Mouse (Mus musculus) forebrain, embryonic 14.5 days (tissue): ENCODE results near the gene 1700056E22Rik. TPM values are rescaled to one million over a fixed set of nuclear protein-coding genes. Genes with fewer than 3 reads are reported as not detected.

Experiments used
- ATAC-seq: fragments of 200-750 bp; cut with Nextera tagmentation; 2 replicates; pipeline ENCODE4 v1.8.0; 2017; ENCODE audit warnings: mild to moderate bottlenecking, moderate library complexity
- DNase-seq: peaks from one replicate; pipeline ENCODE4 v3.0.0-alpha.2; 2015; ENCODE audit warnings: low spot score
- H3K27ac ChIP-seq: fragments of 300-500 bp; sonication (generic); 2 replicates; pipeline ENCODE4 v1.5.1; 2014; ENCODE audit warnings: low read depth, mild to moderate bottlenecking, control low read depth, low read length, moderate library complexity
- H3K27me3 ChIP-seq: fragments of 300-500 bp; sonication (generic); replicated peaks from 2 replicates; pipeline ENCODE4 v1.6.1; 2014; ENCODE audit warnings: low read length, control low read depth, mixed read lengths; ENCODE audit not compliant: control insufficient read depth, insufficient read depth
- H3K36me3 ChIP-seq: fragments of 300-500 bp; sonication (generic); 2 replicates; pipeline ENCODE4 v1.6.1; 2014; ENCODE audit warnings: low read length, control low read depth; ENCODE audit not compliant: control insufficient read depth, insufficient read depth
- H3K4me1 ChIP-seq: fragments of 300-500 bp; sonication (generic); 2 replicates; pipeline ENCODE4 v1.6.1; 2014; ENCODE audit warnings: antibody characterized with exemption, low read length, control low read depth; ENCODE audit not compliant: control insufficient read depth, insufficient read depth
- H3K4me2 ChIP-seq: fragments of 300-500 bp; sonication (generic); 2 replicates; pipeline ENCODE4 v1.6.1; 2014; ENCODE audit warnings: mild to moderate bottlenecking, control low read depth, low read length
- H3K4me3 ChIP-seq: fragments of 300-500 bp; sonication (generic); 2 replicates; pipeline ENCODE4 v1.5.1; 2014; ENCODE audit warnings: low read depth, low read length, control low read depth
- H3K9ac ChIP-seq: fragments of 300-500 bp; sonication (generic); 2 replicates; pipeline ENCODE4 v1.6.1; 2014; ENCODE audit warnings: mild to moderate bottlenecking, low read length, control low read depth, moderate library complexity
- H3K9me3 ChIP-seq: fragments of 300-500 bp; sonication (generic); replicated peaks from 2 replicates; pipeline ENCODE4 v1.6.1; 2016; ENCODE audit warnings: low read length, control low read depth, mixed read lengths; ENCODE audit not compliant: control insufficient read depth
- WGBS: fragments of 180-500 bp; shearing (Covaris S2); extraction: QIAGEN DNeasy Blood & Tissue Kit; methylation state at CpG from one replicate; pipeline ENCODE4 v1.1.7; 2014; 5-methylcytosine and 5-hydroxymethylcytosine counted together
- polyA plus RNA-seq: library from polyadenylated mRNA; unstranded; fragments of >200 nt; fragmentation: Nextera tagmentation; extraction: Ambion mirVana; gene quantifications from 2 replicates; pipeline ENCODE4 v1.2.1, GENCODE M21; 2014

The 1700056E22Rik gene
- polyA plus RNA-seq, 1 experiment from 2014 or later, result 0.72 TPM

DNA sequence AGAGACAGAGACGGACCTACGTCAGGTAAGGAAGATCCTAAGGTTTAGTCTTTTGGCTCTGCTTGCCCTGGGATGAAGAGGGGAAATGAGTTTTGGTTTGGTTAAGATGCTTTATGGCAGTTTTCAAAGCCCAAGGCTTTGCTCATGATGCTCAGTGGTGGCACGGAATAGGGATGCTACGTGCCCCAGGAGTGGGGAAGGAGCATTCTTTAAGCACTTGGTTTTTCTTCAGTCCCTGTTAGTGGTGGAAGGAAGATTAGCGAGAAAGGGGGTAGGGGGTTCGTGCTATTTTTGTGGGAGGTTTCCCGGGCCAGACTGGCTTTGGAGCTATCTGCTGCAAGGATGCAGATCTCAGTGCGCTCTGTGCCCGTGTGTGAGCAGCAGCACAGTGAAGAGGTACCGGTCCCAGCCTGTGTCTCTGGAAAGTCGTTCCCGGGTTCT, 660 bp upstream of the 1700056E22Rik start:
- Histone ChIP-seq H3K27ac (peak overlapping the region; percentile 56; the same call in 1 of the 2 replicates), H3K36me3 (0 out of 2 replicates have a peak, but pooled peaks cover 7% of the 10 kb centered on the region), H3K9me3 (no peaks in the 10 kb centered on the region), H3K4me1 (peaks cover 21% of the 10 kb centered on the region), H3K27me3 (no peaks in the 10 kb centered on the region), H3K4me2 (peak overlapping the region; percentile 69), H3K4me3 (peak overlapping the region; percentile 67), H3K9ac (peak overlapping the region; percentile 66)
- DNase-seq (peak; percentile 69), ATAC-seq (no peak; the same call in 1 of the 2 replicates)
- 1% methylated on average over 12 of the region's 12 CpGs for WGBS

GRCm38 (mm10) chr1:184033390-184034010, 601 bp downstream of the 1700056E22Rik start:
- Histone ChIP-seq H3K9me3 (no peaks in the 10 kb centered on the region), H3K9ac (peak overlapping the region; percentile 83), H3K4me2 (peak overlapping the region; percentile 87), H3K27me3 (no peaks in the 10 kb centered on the region), H3K4me3 (peak overlapping the region; percentile 67), H3K4me1 (peaks cover 21% of the 10 kb centered on the region), H3K36me3 (0 out of 2 replicates have a peak, but pooled peaks cover 7% of the 10 kb centered on the region), H3K27ac (peak overlapping the region; percentile 90)
- DNase-seq (peak; percentile 67), ATAC-seq (peak; percentile 68)
- under 1% methylated on average over 63 of the region's 63 CpGs for WGBS

DNA sequence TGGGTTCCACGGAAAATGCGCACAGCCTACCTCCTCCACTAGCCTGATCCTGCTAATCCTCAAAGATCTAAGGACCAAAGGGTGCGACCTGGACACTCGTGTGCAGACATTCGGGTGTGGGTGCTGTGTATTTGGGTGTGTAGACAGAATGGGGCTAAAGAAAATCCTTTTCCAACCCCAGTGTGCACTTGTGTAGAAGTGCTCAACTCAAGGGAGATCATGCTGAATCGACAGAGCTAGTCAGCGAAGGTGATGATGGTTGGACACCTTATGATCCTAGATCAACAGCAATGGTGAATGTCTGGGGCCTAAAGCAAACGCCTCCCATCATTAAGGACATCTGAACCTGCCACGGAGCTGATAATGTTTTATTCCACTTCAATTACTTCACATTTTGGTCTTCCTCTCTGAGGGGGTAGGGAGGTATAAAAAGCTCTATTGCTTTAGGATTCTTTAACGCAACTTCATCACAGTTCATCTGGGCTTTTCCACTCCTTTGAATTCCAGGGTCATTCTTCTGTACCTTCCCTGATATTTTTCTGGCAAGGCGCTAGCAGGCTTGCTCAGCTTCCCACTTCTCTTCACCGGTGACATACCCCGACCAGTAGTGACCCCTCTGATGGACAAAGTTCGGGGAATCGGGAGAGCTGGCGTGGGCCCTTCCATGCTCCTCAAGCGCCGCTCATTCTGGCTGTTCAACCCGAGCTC, 1.3 kb downstream of the 1700056E22Rik start:
- ATAC-seq, result no peak
- Histone ChIP-seq H3K9ac (peak overlapping the region; percentile 83), H3K27ac (peak overlapping the region; percentile 90), H3K9me3 (no peaks in the 10 kb centered on the region), H3K4me2 (peak overlapping the region; percentile 87), H3K4me1 (peaks cover 21% of the 10 kb centered on the region), H3K4me3 (peak overlapping the region; percentile 67), H3K27me3 (no peaks in the 10 kb centered on the region), H3K36me3 (0 out of 2 replicates have a peak, but pooled peaks cover 7% of the 10 kb centered on the region)
- WGBS, result 20% methylated on average over 19 of the region's 19 CpGs
- DNase-seq, result peak; percentile 16

DNA sequence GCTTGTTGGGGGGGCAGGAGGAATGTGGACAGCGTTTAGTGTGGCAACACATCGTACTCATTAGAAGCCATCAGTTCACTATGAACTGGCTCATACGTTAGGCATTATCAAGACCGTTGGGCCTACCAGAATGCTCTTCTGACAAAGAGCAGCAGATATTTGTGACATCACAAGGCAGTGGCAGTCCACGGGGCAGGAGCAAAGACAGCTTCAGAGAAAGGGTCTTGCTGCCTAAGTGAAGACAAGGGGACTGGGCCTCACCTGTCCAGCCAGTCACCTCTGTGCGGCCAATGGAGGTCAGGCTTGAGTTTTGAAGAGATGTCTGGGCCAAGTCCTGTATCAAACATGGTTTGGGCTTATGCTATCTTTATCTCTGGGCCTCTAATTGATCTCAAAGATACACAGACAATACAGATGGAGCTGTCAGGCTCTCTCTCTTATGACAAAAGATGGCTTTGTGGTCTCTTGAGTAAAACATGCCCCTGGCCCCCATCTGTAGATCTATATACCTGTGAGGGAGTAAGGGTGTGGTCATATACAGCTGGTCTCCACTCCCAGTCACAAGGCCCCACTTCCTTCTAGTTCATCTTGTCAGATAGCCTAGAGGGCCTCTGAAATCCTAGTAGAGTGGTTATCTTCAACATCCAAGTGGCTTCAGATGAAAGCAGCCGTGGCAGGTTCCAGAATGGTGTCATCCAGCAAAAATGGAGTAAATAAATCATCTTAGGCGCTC, 3.9 kb downstream of the 1700056E22Rik start:
- Histone ChIP-seq H3K9ac (no peak overlapping the region), H3K4me2 (no peak overlapping the region), H3K36me3 (no peaks in the 10 kb centered on the region), H3K4me3 (no peak overlapping the region), H3K27ac (no peak overlapping the region), H3K4me1 (peaks cover 9% of the 10 kb centered on the region), H3K27me3 (no peaks in the 10 kb centered on the region), H3K9me3 (no peaks in the 10 kb centered on the region)
- no peak for DNase-seq
- ATAC-seq, result no peak
- 91% methylated on average over 8 of the region's 8 CpGs for WGBS

- H3K27me3 ChIP-seq, result no peaks in the 10 kb centered on the region
- no peak overlapping the region for H3K9ac ChIP-seq
- 91% methylated on average over 3 of the region's 3 CpGs for WGBS
- ATAC-seq (no peak), DNase-seq (no peak)
- H3K27ac ChIP-seq, result no peak overlapping the region
- no peak overlapping the region for H3K4me2 ChIP-seq
- no peaks in the 10 kb centered on the region for H3K36me3 ChIP-seq
- no peaks in the 10 kb centered on the region for H3K4me1 ChIP-seq
- no peak overlapping the region for H3K4me3 ChIP-seq
- no peaks in the 10 kb centered on the region for H3K9me3 ChIP-seq
Measured at GRCm38 (mm10) chr1:184027039-184027438, 7.1 kb downstream of the 1700056E22Rik start.

DNA sequence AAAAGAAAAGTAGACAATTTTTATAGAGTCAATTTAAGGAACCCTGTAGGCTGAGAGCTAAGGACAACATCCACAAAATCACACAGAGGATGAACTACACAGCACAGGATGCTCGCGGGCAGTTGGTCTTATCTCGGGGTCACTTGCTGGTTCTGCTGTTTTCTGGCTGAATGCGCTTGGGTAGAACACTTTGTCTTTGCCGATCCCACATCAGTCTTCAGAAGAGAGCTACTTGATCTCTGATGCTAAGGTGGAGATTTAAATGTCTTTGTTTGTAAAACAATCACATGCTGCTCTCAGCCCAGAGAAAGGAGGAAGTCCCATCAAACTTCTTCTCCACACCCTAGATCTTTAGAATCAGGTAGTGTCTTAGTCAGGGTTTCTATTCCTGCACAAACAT, 9.0 kb downstream of the 1700056E22Rik start:
- Histone ChIP-seq H3K4me1 (no peaks in the 10 kb centered on the region), H3K27me3 (no peaks in the 10 kb centered on the region), H3K4me2 (no peak overlapping the region), H3K9me3 (no peaks in the 10 kb centered on the region), H3K4me3 (no peak overlapping the region), H3K36me3 (no peaks in the 10 kb centered on the region), H3K9ac (no peak overlapping the region), H3K27ac (no peak overlapping the region)
- no peak for DNase-seq
- ATAC-seq, result no peak
- WGBS, result 96% methylated on average over 5 of the region's 5 CpGs

- DNase-seq (no peak), ATAC-seq (no peak)
- WGBS, result 88% methylated on average over 2 of the region's 2 CpGs
Measured at GRCm38 (mm10) chr1:184024631-184025030, 9.5 kb downstream of the 1700056E22Rik start.

GRCm38 (mm10) chr1:184023971-184024370, 10.1 kb downstream of the 1700056E22Rik start:
- Histone ChIP-seq H3K4me3 (no peak overlapping the region), H3K27ac (no peak overlapping the region), H3K4me1 (no peaks in the 10 kb centered on the region), H3K9me3 (no peaks in the 10 kb centered on the region), H3K4me2 (no peak overlapping the region), H3K36me3 (no peaks in the 10 kb centered on the region), H3K9ac (no peak overlapping the region), H3K27me3 (no peaks in the 10 kb centered on the region)
- WGBS, result 59% methylated on average over 2 of the region's 2 CpGs
- ATAC-seq (no peak), DNase-seq (no peak)

More at GRCm38 (mm10) chr1:184024631-184025030, 9.5 kb downstream of the 1700056E22Rik start:
- Histone ChIP-seq H3K27me3 (no peaks in the 10 kb centered on the region), H3K36me3 (no peaks in the 10 kb centered on the region), H3K9me3 (no peaks in the 10 kb centered on the region), H3K4me3 (no peak overlapping the region), H3K4me2 (no peak overlapping the region), H3K4me1 (no peaks in the 10 kb centered on the region), H3K27ac (no peak overlapping the region), H3K9ac (no peak overlapping the region)
